Mouse (Mus musculus): Measurements from ENCODE around the gene Gal3st4. TPM values are rescaled to one million over a fixed set of nuclear protein-coding genes. Genes with fewer than 3 reads are reported as not detected.

Gene Gal3st4
- 1.4 and 2.0 TPM in 2 replicates for polyA plus RNA-seq (2014; fragmentation: Nextera tagmentation; extraction: Ambion mirVana)

- Histone ChIP-seq H3K36me3 (ENCODE audit: control insufficient read depth, insufficient read depth, low read length) (peaks cover 28% of the 10 kb centered on the region), H3K9me3 (ENCODE audit: control insufficient read depth, low read length) (no peaks in the 10 kb centered on the region), H3K27me3 (ENCODE audit: control insufficient read depth, insufficient read depth, low read length) (no peaks in the 10 kb centered on the region), H3K4me3 (replicated peaks; ENCODE audit: low read depth, low read length) (peak within 1 kb of the TSS; percentile 9; the same call in 1 of the 2 replicates), H3K4me2 (ENCODE audit: low read length) (peak within 1 kb of the TSS; percentile 34), H3K27ac (replicated peaks; ENCODE audit: low read depth, low read length) (no peak within 1 kb of the TSS), H3K9ac (replicated peaks; ENCODE audit: low read length) (peak within 1 kb of the TSS; percentile 20; the same call in 1 of the 2 replicates), H3K4me1 (ENCODE audit: control insufficient read depth, insufficient read depth, low read length) (peaks cover 29% of the 10 kb centered on the region)
- 3% methylated on average over 12 of the region's 12 CpGs for WGBS
- ATAC-seq (ENCODE audit: low FRiP score, low TSS enrichment) (no peak), DNase-seq (peak; percentile 45)
Observed at GRCm38 (mm10) chr5:138272409-138272923, at the start of gene Gal3st4. Gene Gal3st4, minus strand, starts transcription at chr5:138272840.

DNA sequence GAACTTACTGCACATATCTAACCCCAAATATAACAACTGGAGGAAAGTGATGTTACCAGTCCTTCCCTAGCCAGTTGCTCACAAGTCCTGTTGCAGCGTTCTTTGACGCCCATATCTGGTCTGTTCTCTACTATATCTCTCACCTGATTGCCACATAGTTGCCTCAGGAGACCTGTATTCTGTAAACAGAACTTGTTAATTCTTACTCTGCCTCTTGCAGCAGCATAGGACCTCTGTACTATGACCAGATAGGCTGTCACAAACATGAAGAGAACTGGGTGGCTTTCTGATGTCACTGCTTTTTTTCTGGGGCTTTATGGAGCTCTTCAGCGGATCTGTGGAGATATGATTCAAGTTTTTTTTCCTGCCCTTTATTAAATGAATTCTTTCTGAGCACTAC, 40.2 kb upstream of the Gal3st4 start:
- no peak overlapping the region for H3K4me3 ChIP-seq (replicated peaks; ENCODE audit: low read depth, low read length)
- H3K4me1 ChIP-seq (ENCODE audit: control insufficient read depth, insufficient read depth, low read length) = no peaks in the 10 kb centered on the region
- H3K9ac ChIP-seq (replicated peaks; ENCODE audit: low read length) = no peak overlapping the region
- H3K27ac ChIP-seq (replicated peaks; ENCODE audit: low read depth, low read length) = no peak overlapping the region
- H3K36me3 ChIP-seq (ENCODE audit: control insufficient read depth, insufficient read depth, low read length) = no peaks in the 10 kb centered on the region
- H3K27me3 ChIP-seq (ENCODE audit: control insufficient read depth, insufficient read depth, low read length) = no peaks in the 10 kb centered on the region
- H3K9me3 ChIP-seq (ENCODE audit: control insufficient read depth, low read length) = no peaks in the 10 kb centered on the region
- WGBS = 92% methylated on average over 3 of the region's 3 CpGs
- H3K4me2 ChIP-seq (ENCODE audit: low read length) = no peak overlapping the region
- DNase-seq (no peak), ATAC-seq (ENCODE audit: low FRiP score, low TSS enrichment) (no peak)

- no peaks in the 10 kb centered on the region for H3K27me3 ChIP-seq (ENCODE audit: control insufficient read depth, insufficient read depth, low read length)
- H3K9ac ChIP-seq (replicated peaks; ENCODE audit: low read length) = no peak overlapping the region
- H3K27ac ChIP-seq (replicated peaks; ENCODE audit: low read depth, low read length) = no peak overlapping the region
- 83% methylated on average over 2 of the region's 2 CpGs for WGBS
- DNase-seq = no peak
- H3K4me1 ChIP-seq (ENCODE audit: control insufficient read depth, insufficient read depth, low read length) = no peaks in the 10 kb centered on the region
- H3K9me3 ChIP-seq (ENCODE audit: control insufficient read depth, low read length) = no peaks in the 10 kb centered on the region
- H3K4me2 ChIP-seq (ENCODE audit: low read length) = no peak overlapping the region
- no peak for ATAC-seq (ENCODE audit: low FRiP score, low TSS enrichment)
- H3K36me3 ChIP-seq (ENCODE audit: control insufficient read depth, insufficient read depth, low read length) = no peaks in the 10 kb centered on the region
- no peak overlapping the region for H3K4me3 ChIP-seq (replicated peaks; ENCODE audit: low read depth, low read length)
Observed at GRCm38 (mm10) chr5:138299613-138300012, 27.0 kb upstream of the Gal3st4 start.

DNA sequence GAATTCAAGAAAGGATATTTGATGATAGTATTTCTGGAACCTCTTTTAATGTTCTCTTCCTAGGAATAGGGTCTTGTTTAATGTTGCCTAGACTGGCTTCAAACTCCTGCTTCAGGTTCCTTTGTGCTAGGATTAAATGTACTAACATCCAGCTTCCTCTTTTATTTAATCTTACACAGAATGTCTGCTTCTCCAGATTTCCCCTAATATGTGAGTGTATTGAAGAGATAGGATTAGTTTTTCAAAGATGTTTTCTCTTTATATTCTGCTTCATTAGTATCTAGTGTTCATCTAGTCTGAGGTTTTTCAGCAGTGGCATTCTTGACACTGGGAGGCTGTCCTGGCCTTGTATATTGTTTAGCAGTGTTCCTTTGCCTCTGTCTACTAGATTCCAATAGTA, 21.5 kb upstream of the Gal3st4 start:
- no peaks in the 10 kb centered on the region for H3K9me3 ChIP-seq (ENCODE audit: control insufficient read depth, low read length)
- no peaks in the 10 kb centered on the region for H3K36me3 ChIP-seq (ENCODE audit: control insufficient read depth, insufficient read depth, low read length)
- no peak overlapping the region for H3K4me2 ChIP-seq (ENCODE audit: low read length)
- DNase-seq (no peak), ATAC-seq (ENCODE audit: low FRiP score, low TSS enrichment) (no peak)
- H3K9ac ChIP-seq (replicated peaks; ENCODE audit: low read length) = no peak overlapping the region
- no peak overlapping the region for H3K4me3 ChIP-seq (replicated peaks; ENCODE audit: low read depth, low read length)
- no peak overlapping the region for H3K27ac ChIP-seq (replicated peaks; ENCODE audit: low read depth, low read length)
- H3K4me1 ChIP-seq (ENCODE audit: control insufficient read depth, insufficient read depth, low read length) = no peaks in the 10 kb centered on the region
- H3K27me3 ChIP-seq (ENCODE audit: control insufficient read depth, insufficient read depth, low read length) = no peaks in the 10 kb centered on the region

- Histone ChIP-seq H3K36me3 (ENCODE audit: control insufficient read depth, insufficient read depth, low read length) (no peaks in the 10 kb centered on the region), H3K27me3 (ENCODE audit: control insufficient read depth, insufficient read depth, low read length) (no peaks in the 10 kb centered on the region), H3K4me1 (ENCODE audit: control insufficient read depth, insufficient read depth, low read length) (no peaks in the 10 kb centered on the region), H3K4me2 (ENCODE audit: low read length) (no peak overlapping the region), H3K9ac (replicated peaks; ENCODE audit: low read length) (no peak overlapping the region), H3K27ac (replicated peaks; ENCODE audit: low read depth, low read length) (no peak overlapping the region), H3K9me3 (ENCODE audit: control insufficient read depth, low read length) (no peaks in the 10 kb centered on the region), H3K4me3 (replicated peaks; ENCODE audit: low read depth, low read length) (no peak overlapping the region)
- ATAC-seq (ENCODE audit: low FRiP score, low TSS enrichment) = no peak
- DNase-seq = no peak
- WGBS = 75% methylated on average over 1 of the region's 1 CpGs
Observed at GRCm38 (mm10) chr5:138291638-138292037, 19.0 kb upstream of the Gal3st4 start.

DNA sequence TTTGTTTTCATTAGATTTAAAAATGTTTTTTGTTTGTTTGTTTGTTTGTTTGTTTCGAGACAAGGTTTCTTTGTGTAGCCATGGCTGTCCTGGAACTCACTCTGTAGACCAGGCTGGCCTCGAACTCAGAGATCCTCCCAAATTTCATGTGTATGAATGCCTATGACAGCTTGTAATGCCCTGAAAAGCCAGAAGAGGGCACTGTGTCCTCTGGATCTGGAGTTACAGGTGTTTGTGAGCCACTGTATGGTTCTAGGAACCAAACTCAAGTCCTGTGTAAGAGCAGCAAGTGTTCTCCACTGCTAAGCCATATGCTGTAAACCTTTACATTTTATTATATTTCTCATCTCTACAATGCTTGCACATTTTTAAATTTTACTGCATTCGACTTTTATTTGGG, 15.2 kb upstream of the Gal3st4 start:
- H3K27me3 ChIP-seq (ENCODE audit: control insufficient read depth, insufficient read depth, low read length) = no peaks in the 10 kb centered on the region
- H3K36me3 ChIP-seq (ENCODE audit: control insufficient read depth, insufficient read depth, low read length) = no peaks in the 10 kb centered on the region
- H3K4me1 ChIP-seq (ENCODE audit: control insufficient read depth, insufficient read depth, low read length) = no peaks in the 10 kb centered on the region
- DNase-seq = no peak
- 70% methylated on average over 3 of the region's 3 CpGs for WGBS
- H3K4me3 ChIP-seq (replicated peaks; ENCODE audit: low read depth, low read length) = no peak overlapping the region
- no peak for ATAC-seq (ENCODE audit: low FRiP score, low TSS enrichment)
- H3K9me3 ChIP-seq (ENCODE audit: control insufficient read depth, low read length) = no peaks in the 10 kb centered on the region
- no peak overlapping the region for H3K9ac ChIP-seq (replicated peaks; ENCODE audit: low read length)
- no peak overlapping the region for H3K27ac ChIP-seq (replicated peaks; ENCODE audit: low read depth, low read length)
- no peak overlapping the region for H3K4me2 ChIP-seq (ENCODE audit: low read length)

DNA sequence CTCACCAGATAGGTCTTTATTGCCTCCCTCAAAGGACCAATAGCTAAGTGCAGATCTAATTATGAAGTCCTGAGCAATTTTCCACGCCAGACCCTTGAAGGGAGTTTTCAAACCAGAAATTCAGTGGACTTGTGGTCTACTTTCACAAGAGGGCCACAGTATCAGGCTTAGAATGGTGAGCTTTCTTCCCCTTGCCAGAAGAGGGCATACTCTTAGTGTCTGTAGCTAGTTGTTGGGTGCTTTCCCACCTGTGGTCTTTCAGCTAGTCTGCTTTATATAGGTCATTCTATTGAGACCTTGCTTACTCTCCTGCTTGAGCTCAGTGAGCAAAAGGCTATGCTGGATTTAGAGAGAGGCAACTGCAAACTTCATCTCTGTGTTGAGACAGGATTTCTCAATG, 10.9 kb upstream of the Gal3st4 start:
- DNase-seq (no peak), ATAC-seq (ENCODE audit: low FRiP score, low TSS enrichment) (no peak)
- Histone ChIP-seq H3K9me3 (ENCODE audit: control insufficient read depth, low read length) (peaks cover 6% of the 10 kb centered on the region; the same call in 1 of the 2 replicates), H3K27me3 (ENCODE audit: control insufficient read depth, insufficient read depth, low read length) (no peaks in the 10 kb centered on the region), H3K9ac (replicated peaks; ENCODE audit: low read length) (no peak overlapping the region), H3K27ac (replicated peaks; ENCODE audit: low read depth, low read length) (no peak overlapping the region), H3K36me3 (ENCODE audit: control insufficient read depth, insufficient read depth, low read length) (0 out of 2 replicates have a peak, but pooled peaks cover under 1% of the 10 kb centered on the region), H3K4me2 (ENCODE audit: low read length) (no peak overlapping the region), H3K4me3 (replicated peaks; ENCODE audit: low read depth, low read length) (no peak overlapping the region), H3K4me1 (ENCODE audit: control insufficient read depth, insufficient read depth, low read length) (peaks cover 5% of the 10 kb centered on the region)
- WGBS = 55% methylated on average over 1 of the region's 1 CpGs

DNA sequence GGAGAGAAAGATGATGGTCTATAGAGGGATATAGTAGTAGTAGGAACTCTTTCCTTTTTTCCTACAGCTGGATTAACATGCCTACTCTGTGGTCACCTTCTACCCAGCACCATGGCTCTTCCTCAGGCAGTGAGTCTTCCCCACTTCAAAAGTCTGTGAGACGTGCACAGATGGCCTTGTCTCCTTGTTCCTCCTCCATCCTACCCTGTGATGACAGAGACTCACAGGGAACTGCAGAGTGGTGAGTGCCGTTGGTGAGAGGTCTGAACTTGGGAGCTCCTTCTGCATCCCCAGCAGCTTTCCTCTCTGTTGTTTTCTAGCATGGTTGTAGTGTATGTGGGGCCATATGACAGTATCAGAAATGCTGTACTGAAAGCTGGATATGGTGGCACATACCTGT, 9.2 kb upstream of the Gal3st4 start:
- Histone ChIP-seq H3K27me3 (ENCODE audit: control insufficient read depth, insufficient read depth, low read length) (no peaks in the 10 kb centered on the region), H3K9me3 (ENCODE audit: control insufficient read depth, low read length) (peaks cover 6% of the 10 kb centered on the region; the same call in 1 of the 2 replicates), H3K27ac (replicated peaks; ENCODE audit: low read depth, low read length) (no peak overlapping the region), H3K36me3 (ENCODE audit: control insufficient read depth, insufficient read depth, low read length) (peaks cover 17% of the 10 kb centered on the region), H3K4me3 (replicated peaks; ENCODE audit: low read depth, low read length) (no peak overlapping the region), H3K9ac (replicated peaks; ENCODE audit: low read length) (no peak overlapping the region), H3K4me2 (ENCODE audit: low read length) (no peak overlapping the region), H3K4me1 (ENCODE audit: control insufficient read depth, insufficient read depth, low read length) (peaks cover 23% of the 10 kb centered on the region)
- ATAC-seq (ENCODE audit: low FRiP score, low TSS enrichment) = no peak
- WGBS = 89% methylated on average over 2 of the region's 2 CpGs
- no peak for DNase-seq

- peaks cover 6% of the 10 kb centered on the region; the same call in 1 of the 2 replicates for H3K9me3 ChIP-seq (ENCODE audit: control insufficient read depth, low read length)
- H3K9ac ChIP-seq (replicated peaks; ENCODE audit: low read length) = no peak overlapping the region
- no peak overlapping the region for H3K27ac ChIP-seq (replicated peaks; ENCODE audit: low read depth, low read length)
- no peaks in the 10 kb centered on the region for H3K27me3 ChIP-seq (ENCODE audit: control insufficient read depth, insufficient read depth, low read length)
- peaks cover 32% of the 10 kb centered on the region for H3K4me1 ChIP-seq (ENCODE audit: control insufficient read depth, insufficient read depth, low read length)
- H3K36me3 ChIP-seq (ENCODE audit: control insufficient read depth, insufficient read depth, low read length) = peaks cover 23% of the 10 kb centered on the region
- WGBS = 94% methylated on average over 15 of the region's 15 CpGs
- peak overlapping the region; percentile 72; the same call in 1 of the 2 replicates for H3K4me3 ChIP-seq (replicated peaks; ENCODE audit: low read depth, low read length)
- no peak for DNase-seq
- ATAC-seq (ENCODE audit: low FRiP score, low TSS enrichment) = no peak
- H3K4me2 ChIP-seq (ENCODE audit: low read length) = peak overlapping the region; percentile 79; the same call in 1 of the 2 replicates
Observed at GRCm38 (mm10) chr5:138280829-138281228, 8.2 kb upstream of the Gal3st4 start.

Measured in midbrain, embryonic 14.5 days (tissue).